Mouse (Mus musculus) G1E (cell line): ENCODE results near the gene Serpina1f. TPM values are rescaled to one million over a fixed set of nuclear protein-coding genes. Genes with fewer than 3 reads are reported as not detected.

Experiments used
- ATAC-seq: 2 replicates; pipeline ENCODE4 v1.8.0; 2016; ENCODE audit warnings: mild to moderate bottlenecking; ENCODE audit not compliant: insufficient number of reproducible peaks, poor library complexity, low FRiP score, severe bottlenecking; ENCODE audit errors: extremely low read depth
- DNase-seq: peaks from one replicate; pipeline ENCODE4 v3.0.0; 2012; ENCODE audit warnings: low spot score
- H3K27me3 ChIP-seq: 2 replicates; pipeline ENCODE4 v1.6.1; 2012; ENCODE audit warnings: mild to moderate bottlenecking, low read length, inconsistent platforms; ENCODE audit not compliant: insufficient read depth
- H3K36me3 ChIP-seq: replicated peaks from 2 replicates; pipeline ENCODE3; 2012; ENCODE audit warnings: mild to moderate bottlenecking, inconsistent platforms
- H3K4me1 ChIP-seq: 2 replicates; pipeline ENCODE4 v1.6.1; 2012; ENCODE audit warnings: low read depth, low read length, inconsistent platforms, mixed read lengths; ENCODE audit not compliant: insufficient read depth
- H3K4me3 ChIP-seq: 2 replicates; pipeline ENCODE4 v1.5.1; 2012; ENCODE audit warnings: low read depth, mild to moderate bottlenecking, inconsistent platforms, low read length, moderate library complexity, mixed read lengths
- H3K9me3 ChIP-seq: replicated peaks from 2 replicates; pipeline ENCODE4 v1.6.1; 2012; ENCODE audit warnings: inconsistent platforms
- CTCF ChIP-seq: IDR thresholded peaks from 2 replicates; pipeline ENCODE4 v1.5.1; 2012; ENCODE audit warnings: low read depth, low read length, inconsistent platforms, mixed read lengths
- GATA1 ChIP-seq: IDR thresholded peaks from 2 replicates; pipeline ENCODE4 v1.6.1; 2012; ENCODE audit warnings: borderline replicate concordance, low read length, inconsistent platforms, mixed read lengths
- GATA2 ChIP-seq: IDR thresholded peaks from 2 replicates; pipeline ENCODE4 v1.6.1; 2012; ENCODE audit warnings: low read depth, low read length, inconsistent platforms, borderline replicate concordance
- POLR2AphosphoS5 ChIP-seq: IDR thresholded peaks from 2 replicates; pipeline ENCODE4 v1.6.1; 2012; ENCODE audit warnings: low read depth, low read length, inconsistent platforms; ENCODE audit not compliant: insufficient replicate concordance
- TAL1 ChIP-seq: conservative IDR thresholded peaks from 2 replicates; pipeline ENCODE4 v1.6.1; 2012; ENCODE audit warnings: low read depth, low read length, inconsistent platforms, mixed read lengths
- polyA plus RNA-seq: library from polyadenylated mRNA; stranded (reverse); fragments of >175 nt; gene quantifications from 2 replicates; pipeline ENCODE4 v1.2.3, GENCODE M21; 2012
- total RNA-seq, 2 experiments: library from RNA; stranded (forward) in 1 of 2; stranded (reverse) in 1 of 2; fragments of 200-1000 nt in 1 of 2; fragments of >200 nt in 1 of 2; fragmentation: Nextera tagmentation in 1 of 2; gene quantifications; 2 replicates each; pipeline ENCODE4 v1.2.3; 2014 to 2017

Gene Serpina1f
- total and polyA plus RNA-seq, 3 experiments: 0.27 TPM; not detected in 2

- no peak for ATAC-seq
- no peak for DNase-seq
Measured at GRCm38 (mm10) chr12:103643818-103644217, 51.5 kb downstream of the Serpina1f start.

DNA sequence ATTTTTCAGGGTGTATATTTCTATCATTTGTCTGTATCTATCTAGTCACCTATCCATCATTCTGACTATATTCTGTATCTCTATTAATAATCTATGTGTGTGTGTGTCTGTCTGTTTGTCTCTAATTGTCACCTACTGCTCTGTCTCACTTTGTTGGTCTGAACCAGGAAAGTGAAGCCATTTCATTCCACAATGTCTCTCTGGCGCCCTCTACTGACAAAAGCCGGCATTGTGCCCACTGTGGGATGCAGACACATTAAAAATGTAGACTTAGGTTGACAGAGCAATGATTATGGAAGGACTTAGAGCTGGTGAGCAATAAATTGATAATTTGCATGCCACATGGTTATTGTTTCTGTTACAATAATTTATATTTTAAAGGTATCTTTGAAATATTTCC is 52.0 kb downstream of the Serpina1f start:
- no peaks in the 10 kb centered on the region; the same call in 1 of the 2 replicates for H3K4me1 ChIP-seq
- ATAC-seq: no peak
- TF ChIP-seq POLR2AphosphoS5 (no peak), CTCF (peak; percentile 66)

More at GRCm38 (mm10) chr12:103643818-103644217, 51.5 kb downstream of the Serpina1f start:
- no peaks in the 10 kb centered on the region for H3K27me3 ChIP-seq
- H3K36me3 ChIP-seq: no peaks in the 10 kb centered on the region
- H3K4me3 ChIP-seq: no peak overlapping the region
- TF ChIP-seq GATA1 (no peak), POLR2AphosphoS5 (no peak), TAL1 (no peak), CTCF (no peak), GATA2 (no peak)
- peaks cover 55% of the 10 kb centered on the region for H3K9me3 ChIP-seq
- H3K4me1 ChIP-seq: no peaks in the 10 kb centered on the region; the same call in 1 of the 2 replicates

More for the DNA sequence above, 52.0 kb downstream of the Serpina1f start:
- Histone ChIP-seq H3K27me3 (no peaks in the 10 kb centered on the region), H3K9me3 (peaks cover 52% of the 10 kb centered on the region), H3K36me3 (no peaks in the 10 kb centered on the region), H3K4me3 (no peak overlapping the region)
- DNase-seq: no peak

Other genes with a start within 250 kb of the Serpina1f start
- gene Ifi27l2b, start 238.3 kb downstream of the Serpina1f start, total RNA-seq (2014; fragmentation: Nextera tagmentation): not detected in 2 replicates
- 0.49 TPM in 1 of 2 replicates, not detected in the other for gene Ifi27l2b, start 238.3 kb downstream of the Serpina1f start, total RNA-seq (2017)
- not detected in 2 replicates for gene Ifi27l2b, start 238.3 kb downstream of the Serpina1f start, polyA plus RNA-seq
- gene Ppp4r4, start 163.2 kb downstream of the Serpina1f start, total RNA-seq (2014; fragmentation: Nextera tagmentation): not detected in 2 replicates
- 0.05 TPM in 1 of 2 replicates, not detected in the other for gene Ppp4r4, start 163.2 kb downstream of the Serpina1f start, total RNA-seq (2017)
- gene Ppp4r4, start 163.2 kb downstream of the Serpina1f start, polyA plus RNA-seq: not detected in 2 replicates
- not detected in 2 replicates for gene Serpina10, start 64.1 kb downstream of the Serpina1f start, total RNA-seq (2014; fragmentation: Nextera tagmentation)
- 0.05 TPM in 1 of 2 replicates, not detected in the other for gene Serpina10, start 64.1 kb downstream of the Serpina1f start, total RNA-seq (2017)
- not detected in 2 replicates for gene Serpina10, start 64.1 kb downstream of the Serpina1f start, polyA plus RNA-seq
- not detected in 2 replicates for gene Serpina6, start 38.3 kb downstream of the Serpina1f start, total RNA-seq (2014; fragmentation: Nextera tagmentation)
- not detected in 2 replicates for gene Serpina6, start 38.3 kb downstream of the Serpina1f start, total RNA-seq (2017)
- gene Serpina6, start 38.3 kb downstream of the Serpina1f start, polyA plus RNA-seq: not detected in 2 replicates
- gene Serpina16, start 19.4 kb downstream of the Serpina1f start, total RNA-seq (2014; fragmentation: Nextera tagmentation): not detected in 2 replicates
- not detected in 2 replicates for gene Serpina16, start 19.4 kb downstream of the Serpina1f start, total RNA-seq (2017)
- not detected in 2 replicates for gene Serpina16, start 19.4 kb downstream of the Serpina1f start, polyA plus RNA-seq
- gene Serpina1d, start 78.1 kb upstream of the Serpina1f start, total RNA-seq (2014; fragmentation: Nextera tagmentation): not detected in 2 replicates
- gene Serpina1d, start 78.1 kb upstream of the Serpina1f start, total RNA-seq (2017): not detected in 2 replicates
- not detected in 2 replicates for gene Serpina1d, start 78.1 kb upstream of the Serpina1f start, polyA plus RNA-seq
- not detected in 2 replicates for gene Serpina1b, start 134.8 kb upstream of the Serpina1f start, total RNA-seq (2014; fragmentation: Nextera tagmentation)
- gene Serpina1b, start 134.8 kb upstream of the Serpina1f start, total RNA-seq (2017): 0.16 TPM in 1 of 2 replicates, not detected in the other
- gene Serpina1b, start 134.8 kb upstream of the Serpina1f start, polyA plus RNA-seq: not detected in 2 replicates
- not detected in 2 replicates for gene Serpina1a, start 168.0 kb upstream of the Serpina1f start, total RNA-seq (2014; fragmentation: Nextera tagmentation)
- 0.22 TPM in 1 of 2 replicates, not detected in the other for gene Serpina1a, start 168.0 kb upstream of the Serpina1f start, total RNA-seq (2017)
- not detected in 2 replicates for gene Serpina1a, start 168.0 kb upstream of the Serpina1f start, polyA plus RNA-seq
- not detected in 2 replicates for gene Serpina1c, start 209.4 kb upstream of the Serpina1f start, total RNA-seq (2014; fragmentation: Nextera tagmentation)
- not detected in 2 replicates for gene Serpina1c, start 209.4 kb upstream of the Serpina1f start, total RNA-seq (2017)
- not detected in 2 replicates for gene Serpina1c, start 209.4 kb upstream of the Serpina1f start, polyA plus RNA-seq